Mouse (Mus musculus): ENCODE data around the gene Rassf9.

Gene Rassf9

DNA sequence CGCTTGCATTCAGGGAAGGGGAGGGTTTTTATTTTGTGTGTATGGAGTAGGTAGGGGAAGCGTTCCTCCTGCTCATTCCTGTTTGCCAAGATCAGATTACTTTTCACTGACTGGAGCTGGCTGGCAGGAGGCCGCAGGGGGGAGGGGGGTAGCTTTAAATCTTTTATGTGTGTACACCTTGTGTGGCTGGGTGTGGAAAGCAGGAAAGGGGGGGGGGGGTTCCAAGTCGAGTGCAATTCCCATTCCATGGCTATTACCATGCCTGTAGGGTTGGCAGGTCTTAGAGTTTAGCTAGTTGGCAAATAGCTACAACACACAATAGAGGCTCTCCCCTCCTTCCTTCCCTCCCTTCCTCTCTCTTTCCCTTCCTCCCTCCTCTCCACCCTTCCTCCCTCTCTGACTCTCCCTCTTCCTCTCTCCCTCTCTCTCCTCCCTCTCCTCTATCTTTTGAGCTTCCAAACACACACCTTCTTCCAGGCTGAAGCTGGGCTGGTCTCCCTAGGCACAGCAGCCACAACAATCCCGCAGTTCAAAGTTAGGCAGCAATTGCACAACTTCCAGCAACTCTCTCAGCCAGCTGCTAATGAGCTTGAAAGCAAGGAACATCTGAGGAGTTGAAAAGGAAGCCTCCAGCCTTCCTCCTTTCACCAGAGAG lies at the start of gene Rassf9:
Gene Rassf9, plus strand, starts transcription at position 416 of the 655 bp plus-strand sequence.
- DNase-seq = peak; percentile 65

DNA sequence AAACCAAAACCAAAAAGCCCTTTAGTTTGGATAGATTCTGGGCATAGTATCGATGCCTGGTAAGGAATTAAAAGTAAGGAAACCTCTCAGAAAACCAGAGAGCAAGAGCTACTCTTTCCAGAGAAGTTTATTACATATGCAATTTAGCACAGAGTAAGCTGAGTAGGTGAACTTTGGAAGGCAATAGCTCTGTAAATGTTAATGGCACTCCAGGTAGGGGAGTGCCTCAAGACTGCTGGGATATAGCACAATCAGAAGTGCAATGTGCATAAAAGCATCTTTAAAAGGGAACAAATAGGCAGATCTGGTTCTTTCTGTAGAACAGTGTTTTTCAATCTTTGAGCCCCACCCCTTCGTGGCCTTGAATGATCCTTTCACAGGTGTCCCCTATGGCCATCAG lies 42.6 kb upstream of the Rassf9 start:
- DNase-seq = no peak

DNA sequence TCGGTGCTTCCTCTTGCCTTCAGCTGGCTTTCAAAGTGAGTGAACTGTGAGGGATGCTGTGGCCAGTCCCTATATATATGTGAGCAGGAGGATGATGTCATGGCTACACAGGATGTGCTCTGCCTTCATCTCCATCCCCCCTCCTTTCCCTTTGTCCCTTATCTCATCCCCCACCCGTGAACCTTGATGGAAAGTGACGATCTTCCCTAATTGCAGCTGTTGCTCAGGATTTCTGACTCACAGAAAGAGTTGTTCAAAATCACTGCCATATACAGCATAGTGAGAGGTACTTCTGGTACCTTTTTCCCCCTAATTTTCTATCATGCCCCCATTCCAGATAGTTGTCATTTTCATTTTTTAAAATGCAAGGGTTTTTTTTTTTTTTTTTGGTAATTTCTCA lies 21.6 kb upstream of the Rassf9 start, which contains the start of gene Nts:
Gene Nts, minus strand, starts transcription at position 101 of the 400 bp plus-strand sequence.
- no peak for DNase-seq

DNA sequence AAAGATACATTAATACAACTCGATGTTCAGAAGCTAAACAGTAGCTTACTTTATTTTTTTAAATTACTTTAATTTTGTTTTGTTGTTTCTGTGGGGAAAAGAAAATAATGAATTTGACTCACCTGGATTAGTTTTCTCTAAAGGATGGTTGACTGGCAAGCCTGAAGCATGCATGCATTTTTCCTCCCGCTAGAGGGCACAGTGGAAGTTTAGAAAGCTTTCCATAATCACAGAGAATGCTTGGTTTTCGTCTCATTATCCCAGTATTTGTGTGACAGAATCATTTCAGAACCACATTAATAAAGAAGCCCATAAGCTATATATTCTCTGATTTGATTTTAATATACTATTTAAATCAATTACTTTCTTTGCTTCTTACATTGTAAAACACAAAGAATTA lies 20.2 kb upstream of the Rassf9 start:
- DNase-seq = peak; percentile 48

GRCm38 (mm10) chr10:102498754-102499153 lies 13.3 kb upstream of the Rassf9 start:
- DNase-seq = peak; percentile 67

- no peak for DNase-seq
Observed at GRCm38 (mm10) chr10:102507386-102507785, 4.6 kb upstream of the Rassf9 start.

DNA sequence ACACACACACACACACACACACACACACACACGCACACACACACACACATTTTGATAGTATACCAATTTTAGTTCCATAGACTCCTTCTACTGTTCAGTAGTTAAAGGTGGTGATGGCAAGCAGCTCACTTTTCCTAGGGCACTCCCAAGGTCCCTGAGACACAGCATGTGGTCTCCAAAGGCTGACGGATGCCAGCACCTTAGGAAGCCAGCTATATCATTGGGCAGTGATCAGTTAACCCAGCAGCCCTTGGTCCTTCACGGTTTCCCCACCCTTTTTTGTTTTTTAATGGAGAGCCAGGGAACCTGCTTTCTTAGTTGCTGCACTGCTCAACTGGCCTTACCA lies 588 bp upstream of the Rassf9 start:
- no peak for DNase-seq

GRCm38 (mm10) chr10:102514159-102514558 lies 2.1 kb downstream of the Rassf9 start:
- no peak for DNase-seq

- no peak for DNase-seq
Observed at GRCm38 (mm10) chr10:102527901-102528300, 15.9 kb downstream of the Rassf9 start.

DNA sequence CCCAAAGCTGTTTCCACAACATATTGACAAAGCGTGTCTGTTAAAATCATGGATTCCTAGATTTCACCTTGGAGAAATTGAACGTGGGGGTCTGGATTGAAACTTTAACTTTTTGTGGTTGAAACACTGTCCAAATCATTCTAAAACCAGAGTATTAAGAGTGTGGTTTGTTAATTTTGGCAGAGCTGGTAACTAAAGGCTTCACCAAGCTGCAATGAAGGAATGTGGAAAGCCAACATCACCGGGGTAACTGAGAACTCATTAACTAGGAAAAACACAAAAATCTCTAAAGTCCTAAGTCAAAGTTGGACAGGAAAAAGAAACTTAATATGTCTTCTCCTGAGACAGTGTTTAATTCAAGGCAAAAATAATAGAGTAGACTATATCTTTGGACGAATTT lies 41.9 kb downstream of the Rassf9 start:
- DNase-seq = peak; percentile 40

DNA sequence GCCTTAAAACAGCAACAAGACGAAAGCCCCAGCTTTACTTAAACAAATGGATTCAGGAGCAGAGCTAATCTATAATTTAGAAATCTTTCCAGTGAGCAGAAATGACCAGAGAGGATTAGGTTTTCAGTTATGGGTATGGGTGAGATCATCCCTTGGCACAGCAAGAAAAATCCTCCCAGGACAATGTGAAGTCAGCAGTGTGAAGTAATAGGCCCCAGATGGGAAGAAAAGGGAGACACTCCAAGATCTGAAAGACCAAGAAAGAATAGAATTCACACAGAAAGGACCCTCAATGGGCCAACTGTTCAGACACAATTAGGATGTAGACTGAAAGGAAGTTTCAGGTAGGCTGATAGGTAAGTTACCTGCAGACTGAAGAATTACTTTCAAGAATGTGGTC lies 50.5 kb downstream of the Rassf9 start:
- no peak for DNase-seq

- DNase-seq = no peak
Observed at GRCm38 (mm10) chr10:102577970-102578369, 65.9 kb downstream of the Rassf9 start.

GRCm38 (mm10) chr10:102594306-102594705 lies 82.3 kb downstream of the Rassf9 start:
- DNase-seq = no peak
